Mouse (Mus musculus) hindbrain, embryonic 14.5 days (tissue): ENCODE results near the gene Lrrc8c. TPM values are rescaled to one million over a fixed set of nuclear protein-coding genes. Genes with fewer than 3 reads are reported as not detected.

Experiments used
- ATAC-seq: fragments of 200-750 bp; cut with Nextera tagmentation; 2 replicates; pipeline ENCODE4 v1.8.0; 2017; ENCODE audit warnings: moderate number of reproducible peaks, mild to moderate bottlenecking, moderate TSS enrichment, moderate library complexity; ENCODE audit not compliant: low FRiP score
- DNase-seq: peaks from one replicate; pipeline ENCODE4 v3.0.0-alpha.2; 2015; ENCODE audit warnings: low spot score
- H3K27ac ChIP-seq: fragments of 300-500 bp; sonication (generic); 2 replicates; pipeline ENCODE4 v1.5.1; 2014; ENCODE audit warnings: mild to moderate bottlenecking, moderate library complexity
- H3K27me3 ChIP-seq: fragments of 300-500 bp; sonication (generic); 2 replicates; pipeline ENCODE4 v1.6.1; 2014; ENCODE audit warnings: mild to moderate bottlenecking, low read length, mixed read lengths; ENCODE audit not compliant: control insufficient read depth, insufficient read depth
- H3K36me3 ChIP-seq: fragments of 300-500 bp; sonication (generic); replicated peaks from 2 replicates; pipeline ENCODE4 v1.6.1; 2014; ENCODE audit not compliant: control insufficient read depth, insufficient read depth
- H3K4me1 ChIP-seq: fragments of 300-500 bp; sonication (generic); replicated peaks from 2 replicates; pipeline ENCODE4 v1.6.1; 2014; ENCODE audit warnings: antibody characterized with exemption, low read length, mixed read lengths; ENCODE audit not compliant: control insufficient read depth, insufficient read depth
- H3K4me2 ChIP-seq: fragments of 300-500 bp; sonication (generic); replicated peaks from 2 replicates; pipeline ENCODE4 v1.6.1; 2014; ENCODE audit warnings: mild to moderate bottlenecking, moderate library complexity
- H3K4me3 ChIP-seq: fragments of 300-500 bp; sonication (generic); replicated peaks from 2 replicates; pipeline ENCODE4 v1.5.1; 2014; ENCODE audit warnings: mild to moderate bottlenecking, low read length
- H3K9ac ChIP-seq: fragments of 300-500 bp; sonication (generic); 2 replicates; pipeline ENCODE4 v1.6.1; 2014
- H3K9me3 ChIP-seq: fragments of 300-500 bp; sonication (generic); 2 replicates; pipeline ENCODE4 v1.6.1; 2016; ENCODE audit warnings: low read length; ENCODE audit not compliant: control insufficient read depth
- WGBS: fragments of 180-500 bp; shearing (Covaris S2); extraction: QIAGEN DNeasy Blood & Tissue Kit; methylation state at CpG from one replicate; pipeline ENCODE4 v1.1.7; 2014; 5-methylcytosine and 5-hydroxymethylcytosine counted together
- polyA plus RNA-seq: library from polyadenylated mRNA; unstranded; fragments of >200 nt; fragmentation: Nextera tagmentation; extraction: Ambion mirVana; gene quantifications from 2 replicates; pipeline ENCODE4 v1.2.1, GENCODE M21; 2014

The Lrrc8c gene
- polyA plus RNA-seq, 1 experiment from 2014 or later = 18.2 TPM

- Histone ChIP-seq H3K4me3 (peak overlapping the region; percentile 72), H3K27ac (0 out of 2 replicates have a peak overlapping the region, but pooled peaks have one; percentile 14), H3K4me1 (peaks cover 22% of the 10 kb centered on the region), H3K36me3 (no peaks in the 10 kb centered on the region), H3K9ac (peak overlapping the region; percentile 85), H3K27me3 (no peaks in the 10 kb centered on the region), H3K9me3 (no peaks in the 10 kb centered on the region), H3K4me2 (peak overlapping the region; percentile 92)
- ATAC-seq = no peak
- no peak for DNase-seq
- 3% methylated on average over 5 of the region's 5 CpGs for WGBS
Observed at GRCm38 (mm10) chr5:105519976-105520300, 750 bp downstream of the Lrrc8c start.

DNA sequence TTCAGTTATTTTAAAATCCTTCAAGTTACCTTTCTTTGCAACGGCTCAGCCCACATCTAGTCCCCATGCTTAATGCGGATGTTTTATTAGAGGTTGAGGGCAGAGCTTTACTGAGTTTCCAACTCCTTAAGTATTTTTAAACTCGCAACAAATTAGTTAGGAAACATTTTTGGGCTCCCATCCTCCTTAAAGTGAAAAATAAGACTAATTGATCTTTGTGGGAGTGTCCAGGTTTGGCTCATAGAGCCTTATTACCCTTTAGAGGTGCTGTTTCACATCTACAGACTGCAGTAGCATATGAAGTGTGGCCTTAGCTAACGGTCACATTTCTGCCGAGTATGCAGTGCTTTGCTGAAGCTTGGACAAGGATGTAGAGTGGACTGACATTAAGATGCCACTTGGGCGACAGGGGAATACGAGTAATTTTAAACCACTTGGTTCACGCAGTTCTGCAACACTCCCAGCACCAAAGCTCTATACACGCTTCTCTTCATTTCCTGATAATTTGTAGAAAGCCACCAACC is 1.3 kb downstream of the Lrrc8c start:
- Histone ChIP-seq H3K4me3 (peak overlapping the region; percentile 72), H3K9ac (peak overlapping the region; percentile 85), H3K4me1 (peaks cover 22% of the 10 kb centered on the region), H3K4me2 (peak overlapping the region; percentile 92), H3K9me3 (no peaks in the 10 kb centered on the region), H3K27ac (no peak overlapping the region), H3K27me3 (no peaks in the 10 kb centered on the region), H3K36me3 (no peaks in the 10 kb centered on the region)
- ATAC-seq = no peak
- DNase-seq = no peak
- WGBS = 54% methylated on average over 9 of the region's 9 CpGs

DNA sequence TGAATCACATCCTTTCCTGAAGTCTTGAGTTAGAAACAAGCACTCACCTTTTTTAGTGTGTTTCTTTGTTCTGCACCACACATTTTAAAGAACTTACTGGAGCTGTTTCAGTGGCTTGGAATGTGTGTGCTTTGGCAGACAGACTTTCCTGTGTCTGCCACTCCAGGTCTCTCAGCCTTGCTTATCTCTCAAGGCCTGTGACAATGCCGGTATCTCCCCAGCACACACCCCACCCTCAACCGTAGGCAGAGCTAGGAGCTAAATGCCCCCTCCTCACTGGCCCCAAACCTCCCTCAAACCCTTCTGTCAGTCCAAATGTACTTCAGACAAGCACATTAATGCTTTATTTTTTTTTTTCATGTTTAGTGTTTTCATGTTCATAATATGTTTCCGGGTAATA is 4.3 kb downstream of the Lrrc8c start:
- ATAC-seq = no peak
- 83% methylated on average over 3 of the region's 3 CpGs for WGBS
- DNase-seq = no peak
- H3K27ac ChIP-seq = no peak overlapping the region
- H3K36me3 ChIP-seq = no peaks in the 10 kb centered on the region
- no peaks in the 10 kb centered on the region for H3K9me3 ChIP-seq
- H3K4me3 ChIP-seq = no peak overlapping the region
- H3K4me2 ChIP-seq = no peak overlapping the region
- no peak overlapping the region for H3K9ac ChIP-seq
- no peaks in the 10 kb centered on the region for H3K27me3 ChIP-seq
- peaks cover 15% of the 10 kb centered on the region for H3K4me1 ChIP-seq

GRCm38 (mm10) chr5:105525004-105525403 is 5.8 kb downstream of the Lrrc8c start:
- WGBS = 93% methylated on average over 12 of the region's 12 CpGs
- DNase-seq = no peak
- no peak for ATAC-seq
- H3K9ac ChIP-seq = no peak overlapping the region
- H3K4me2 ChIP-seq = no peak overlapping the region
- no peaks in the 10 kb centered on the region for H3K9me3 ChIP-seq
- no peaks in the 10 kb centered on the region for H3K36me3 ChIP-seq
- no peak overlapping the region for H3K27ac ChIP-seq
- H3K4me3 ChIP-seq = no peak overlapping the region
- no peaks in the 10 kb centered on the region for H3K27me3 ChIP-seq
- H3K4me1 ChIP-seq = peaks cover 10% of the 10 kb centered on the region; the same call in 1 of the 2 replicates

GRCm38 (mm10) chr5:105526107-105526645 is 7.0 kb downstream of the Lrrc8c start:
- no peak for ATAC-seq
- Histone ChIP-seq H3K9ac (no peak overlapping the region), H3K27me3 (no peaks in the 10 kb centered on the region), H3K4me1 (no peaks in the 10 kb centered on the region), H3K9me3 (no peaks in the 10 kb centered on the region), H3K4me2 (no peak overlapping the region), H3K27ac (no peak overlapping the region), H3K36me3 (no peaks in the 10 kb centered on the region), H3K4me3 (no peak overlapping the region)
- no peak for DNase-seq
- WGBS = 94% methylated on average over 4 of the region's 4 CpGs

DNA sequence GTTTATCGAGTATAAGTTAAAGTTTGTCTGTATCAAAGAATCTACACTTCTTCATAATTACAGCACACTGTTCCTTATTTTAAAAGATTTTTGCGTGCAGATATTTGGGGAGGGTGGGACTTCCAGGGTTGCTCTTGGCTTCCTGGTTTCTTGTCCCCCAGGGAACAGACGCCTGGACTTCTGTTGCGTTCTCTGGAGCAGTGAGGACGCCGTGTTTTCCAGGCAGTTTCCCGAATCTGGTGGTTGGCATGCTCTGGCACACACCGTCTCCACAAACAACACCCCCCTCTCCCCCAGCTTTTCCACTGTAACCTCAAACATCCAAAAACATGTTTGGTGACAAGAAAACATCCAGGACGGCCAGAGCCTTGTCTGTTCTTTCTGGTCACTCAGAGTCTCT is 7.6 kb downstream of the Lrrc8c start:
- DNase-seq (no peak), ATAC-seq (no peak)
- Histone ChIP-seq H3K9ac (no peak overlapping the region), H3K27ac (no peak overlapping the region), H3K4me1 (no peaks in the 10 kb centered on the region), H3K4me2 (no peak overlapping the region), H3K27me3 (no peaks in the 10 kb centered on the region), H3K36me3 (no peaks in the 10 kb centered on the region), H3K4me3 (no peak overlapping the region), H3K9me3 (no peaks in the 10 kb centered on the region)
- 93% methylated on average over 9 of the region's 9 CpGs for WGBS

DNA sequence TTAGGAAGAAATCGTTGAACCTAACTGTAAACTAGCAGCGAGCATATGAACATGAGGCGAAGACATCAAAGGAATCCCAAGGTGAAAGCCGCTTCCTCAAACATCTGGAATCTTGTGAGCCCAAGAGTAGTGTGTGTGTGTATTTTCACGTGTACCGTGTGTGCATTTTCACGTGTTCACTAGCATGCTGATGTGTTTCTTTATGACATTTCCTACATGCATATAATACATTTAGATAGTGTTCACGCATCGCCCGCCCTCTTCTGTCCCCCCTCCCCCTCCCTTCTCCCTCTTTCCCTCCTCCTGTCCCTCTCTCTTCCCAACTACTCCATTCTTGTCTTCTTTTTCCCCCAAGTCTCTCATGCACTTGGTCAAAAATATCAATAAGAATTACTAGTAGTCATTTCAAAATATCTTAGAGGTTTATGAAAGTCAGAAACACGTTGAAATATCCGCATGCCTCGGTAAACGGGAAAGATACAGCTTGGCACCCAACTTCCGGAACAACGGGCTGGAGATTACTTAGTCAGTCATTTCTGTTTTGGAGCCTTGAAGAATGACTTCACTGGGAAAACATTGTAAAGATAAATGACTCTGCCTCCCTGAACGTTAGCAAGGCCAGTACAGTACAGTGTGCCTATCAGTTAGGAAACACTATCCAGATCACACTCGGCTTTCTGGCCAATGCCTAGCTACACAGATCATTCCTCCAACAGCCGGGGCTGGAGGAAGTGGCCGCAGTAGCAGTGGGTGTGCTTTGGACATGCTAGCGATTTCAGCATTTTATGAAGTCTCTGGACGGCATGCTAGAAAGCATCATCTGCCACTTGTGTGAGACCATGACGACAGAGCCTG is 8.5 kb downstream of the Lrrc8c start:
- 93% methylated on average over 23 of the region's 23 CpGs for WGBS
- no peaks in the 10 kb centered on the region for H3K9me3 ChIP-seq
- H3K36me3 ChIP-seq = no peaks in the 10 kb centered on the region
- no peak overlapping the region for H3K4me3 ChIP-seq
- no peaks in the 10 kb centered on the region for H3K4me1 ChIP-seq
- DNase-seq (no peak), ATAC-seq (no peak)
- H3K27me3 ChIP-seq = no peaks in the 10 kb centered on the region
- H3K4me2 ChIP-seq = no peak overlapping the region
- H3K27ac ChIP-seq = no peak overlapping the region
- no peak overlapping the region for H3K9ac ChIP-seq

DNA sequence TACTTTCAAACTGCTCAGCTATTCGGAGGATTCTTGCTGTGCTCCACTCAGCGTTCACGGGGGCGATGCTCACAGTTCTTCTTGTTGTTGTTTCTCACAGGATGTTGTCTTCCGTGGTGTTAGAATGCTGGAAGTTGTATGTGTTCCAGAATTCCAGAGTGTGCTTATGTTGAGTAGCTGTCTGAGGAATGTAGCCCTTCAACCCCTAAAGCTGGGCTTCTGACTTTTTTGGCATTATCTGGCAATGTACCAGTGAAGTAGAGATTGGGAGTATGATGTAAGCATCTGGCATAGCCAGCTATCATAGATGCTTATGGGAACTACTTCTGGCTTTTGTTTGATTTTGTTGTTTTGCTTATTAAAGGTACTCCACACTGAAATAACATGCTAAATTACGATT is 11.4 kb downstream of the Lrrc8c start:
- no peak overlapping the region for H3K4me2 ChIP-seq
- DNase-seq (no peak), ATAC-seq (no peak)
- no peak overlapping the region for H3K27ac ChIP-seq
- H3K36me3 ChIP-seq = no peaks in the 10 kb centered on the region
- no peak overlapping the region for H3K9ac ChIP-seq
- no peaks in the 10 kb centered on the region for H3K9me3 ChIP-seq
- H3K4me1 ChIP-seq = no peaks in the 10 kb centered on the region
- 79% methylated on average over 6 of the region's 6 CpGs for whole genome bisulfite sequencing
- H3K4me3 ChIP-seq = no peak overlapping the region
- no peaks in the 10 kb centered on the region for H3K27me3 ChIP-seq

GRCm38 (mm10) chr5:105535186-105535585 is 16.0 kb downstream of the Lrrc8c start:
- no peak for DNase-seq
- H3K9me3 ChIP-seq = no peaks in the 10 kb centered on the region
- no peaks in the 10 kb centered on the region for H3K4me1 ChIP-seq
- ATAC-seq = no peak
- no peak overlapping the region for H3K27ac ChIP-seq
- H3K36me3 ChIP-seq = no peaks in the 10 kb centered on the region
- no peak overlapping the region for H3K9ac ChIP-seq
- WGBS = 97% methylated on average over 3 of the region's 3 CpGs
- no peak overlapping the region for H3K4me2 ChIP-seq
- no peaks in the 10 kb centered on the region for H3K27me3 ChIP-seq
- H3K4me3 ChIP-seq = no peak overlapping the region
